In the genomic region with DNA sequence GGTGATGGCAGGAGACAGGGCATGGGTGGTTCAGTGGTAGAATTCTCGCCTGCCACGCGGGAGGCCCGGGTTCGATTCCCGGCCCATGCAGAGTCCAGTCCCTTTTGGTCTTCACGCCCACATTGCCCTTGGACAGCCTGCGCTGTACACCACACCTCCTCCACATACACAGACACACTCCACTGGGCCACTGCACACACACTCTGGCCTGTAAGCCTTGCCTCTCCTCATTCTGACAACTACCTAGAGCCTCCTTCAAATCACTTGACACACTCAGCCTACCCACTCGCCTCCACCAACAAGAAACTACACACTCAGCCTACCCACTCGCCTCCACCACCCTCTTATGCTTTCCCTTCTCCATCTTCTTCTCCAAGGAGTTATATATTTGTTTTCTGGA, we compare ENCODE assay signal across 8 mouse cellular contexts. TPM values are rescaled to one million over a fixed set of nuclear protein-coding genes. Genes with fewer than 3 reads are reported as not detected.
DNase-seq lines count a peak whose midpoint lies in the region; ATAC-seq and TF ChIP-seq lines count a peak whose summit lies in the region.
"Not testable (repeated sequence)": the region's sequence is repeated elsewhere in the genome, so short reads cannot be mapped to it uniquely, and the experiment has no call there.
"Had no signal": no experiment of that assay in that cellular context is flagged by ENCODE, and none has a peak within 500 bp of the region (broad histone marks: within the 10 kb centered on the region; RNA-seq: fewer than 3 reads in every experiment).

No protein-coding gene starts in this region.

- TF ChIP-seq POLR2A in heart, adult 2 months (IDR thresholded peaks at IDR 0.05; ENCODE audit: insufficient read depth, low read depth, low read length) = not testable (repeated sequence)

- H3K27me3 ChIP-seq in heart, adult 2 months (ENCODE audit: control insufficient read depth, insufficient read depth, low read length) = not testable (repeated sequence)
- peaks cover 19% of the 10 kb centered on the region for H3K27me3 ChIP-seq in intestine, embryonic 15.5 days (replicated peaks)
- H3K27me3 ChIP-seq in liver, embryonic 12.5 days (replicated peaks) = peaks cover 54% of the 10 kb centered on the region

- not testable (repeated sequence) for TF ChIP-seq CTCF in heart, adult 2 months (IDR thresholded peaks at IDR 0.05)

- H3K9me3 ChIP-seq in intestine, embryonic 15.5 days; liver, embryonic 12.5 days (replicated peaks): not testable (repeated sequence)

- TF ChIP-seq EP300 in heart, adult 2 months (IDR thresholded peaks at IDR 0.05; ENCODE audit: insufficient read depth, low read depth, low read length) = not testable (repeated sequence)

- H3K36me3 ChIP-seq in heart, adult 2 months (ENCODE audit: control insufficient read depth, insufficient read depth, low read length); intestine, embryonic 15.5 days; liver, embryonic 12.5 days: not testable (repeated sequence)

- H3K9ac ChIP-seq in heart, adult 2 months (ENCODE audit: low read depth, low read length); intestine, embryonic 15.5 days; liver, embryonic 12.5 days: not testable (repeated sequence)

- peak; percentile 78 for DNase-seq in ZHBTc4 (ENCODE audit: low read depth, low spot score)
- peak; percentile 79 for DNase-seq in embryo, embryonic 9.5 days (ENCODE audit: extremely low spot score)
- peak; percentile 48 to 70 for DNase-seq in heart, adult 2 months
- peak; percentile 56 to 66 for DNase-seq in right cerebral cortex, adult 2 months (ENCODE audit: low spot score in 2 of 2)

- intact Hi-C loops in heart, adult 2 months (cut with DNase I) = not testable (repeated sequence)

- not testable (repeated sequence) for H3K4me1 ChIP-seq in heart, adult 2 months (ENCODE audit: control insufficient read depth, insufficient read depth, low read length); intestine, embryonic 15.5 days (replicated peaks); liver, embryonic 12.5 days

- not testable (repeated sequence) for H3K79me2 ChIP-seq in heart, adult 2 months (replicated peaks; ENCODE audit: control insufficient read depth, insufficient read depth, low read length)

- WGBS in heart, adult 2 months = 31% methylated on average over 6 of the region's 10 CpGs
- 17% methylated on average over 7 of the region's 10 CpGs for WGBS in intestine, embryonic 15.5 days
- 5% methylated on average over 8 of the region's 10 CpGs for WGBS in liver, embryonic 12.5 days (ENCODE audit: insufficient replicate concordance)

- peak; percentile 41 for ATAC-seq in intestine, embryonic 15.5 days
- ATAC-seq in liver, embryonic 12.5 days = peak; percentile 75
- ATAC-seq in megakaryocyte progenitor cell, adult 5-6 weeks (replicated peaks; ENCODE audit: poor library complexity) = peak; percentile 22

- H3K27ac ChIP-seq in heart, adult 2 months; intestine, embryonic 15.5 days; liver, embryonic 12.5 days: not testable (repeated sequence)

- H3K4me2 ChIP-seq in intestine, embryonic 15.5 days (replicated peaks); liver, embryonic 12.5 days: not testable (repeated sequence)

- H3K4me3 ChIP-seq in heart, adult 2 months; intestine, embryonic 15.5 days (replicated peaks); liver, embryonic 12.5 days: not testable (repeated sequence)

RNA-seq across cellular contexts. Expression of a gene that starts 9.5 kb away (rescaled TPM):
- 10 to 100 TPM; 12.1 to 12.7 TPM for total RNA-seq in heart, adult 2 months (2021)
- polyA plus RNA-seq in heart, adult 2 months (2012; rRNA removed) = 11.5 and 12.6 TPM in 2 replicates
- polyA plus RNA-seq in intestine, embryonic 15.5 days (2015; fragmentation: Nextera tagmentation; extraction: Ambion mirVana) = 14.0 and 14.7 TPM in 2 replicates
- polyA plus RNA-seq in liver, embryonic 12.5 days (2016; fragmentation: Nextera tagmentation; extraction: Ambion mirVana) = 16.1 and 17.0 TPM in 2 replicates
- 384 and 416 TPM in 2 replicates for total RNA-seq in megakaryocyte progenitor cell, adult 5-6 weeks (2015)
- 406 and 474 TPM in 2 replicates for total RNA-seq in megakaryocyte progenitor cell, adult 5-6 weeks (2017)

RNA-seq across cellular contexts. Expression of a gene that starts 39.4 kb away (rescaled TPM):
- total RNA-seq in heart, adult 2 months (2021) = under 1 TPM; 0.89 to 0.98 TPM
- 2.1 and 6.3 TPM in 2 replicates for polyA plus RNA-seq in heart, adult 2 months (2012; rRNA removed)
- 1.7 and 1.8 TPM in 2 replicates for polyA plus RNA-seq in intestine, embryonic 15.5 days (2015; fragmentation: Nextera tagmentation; extraction: Ambion mirVana)
- 2.1 and 2.3 TPM in 2 replicates for polyA plus RNA-seq in liver, embryonic 12.5 days (2016; fragmentation: Nextera tagmentation; extraction: Ambion mirVana)
- 2.0 and 4.2 TPM in 2 replicates for total RNA-seq in megakaryocyte progenitor cell, adult 5-6 weeks (2015)
- total RNA-seq in megakaryocyte progenitor cell, adult 5-6 weeks (2017) = 1.0 and 4.8 TPM in 2 replicates

RNA-seq across cellular contexts. Expression of a gene that starts 55.6 kb away (rescaled TPM):
- 1 to 10 TPM in 1 of 2 experiments, under 1 TPM in 1; 0.70 to 1.2 TPM for total RNA-seq in heart, adult 2 months (2021)
- 0.79 and 1.4 TPM in 2 replicates for polyA plus RNA-seq in heart, adult 2 months (2012; rRNA removed)
- polyA plus RNA-seq in intestine, embryonic 15.5 days (2015; fragmentation: Nextera tagmentation; extraction: Ambion mirVana) = 1.7 and 1.8 TPM in 2 replicates
- polyA plus RNA-seq in liver, embryonic 12.5 days (2016; fragmentation: Nextera tagmentation; extraction: Ambion mirVana) = 1.3 and 2.0 TPM in 2 replicates
- total RNA-seq in megakaryocyte progenitor cell, adult 5-6 weeks (2015) = 5.4 and 10.5 TPM in 2 replicates
- 7.7 and 8.0 TPM in 2 replicates for total RNA-seq in megakaryocyte progenitor cell, adult 5-6 weeks (2017)
- total RNA-seq: layer of hippocampus, postnatal 14 days had no signal

Comparison
In these comparisons a context has a peak if more than half of its experiments do, and no peak if none do; other contexts are left out.
1. ATAC-seq: peak in every context shown above with its lines; median percentile 75 in liver, embryonic 12.5 days; 41 in intestine, embryonic 15.5 days; 22 in megakaryocyte progenitor cell, adult 5-6 weeks.